Mouse (Mus musculus) c-Kit-negative CD71-positive TER-119-positive erythroid progenitor cells, embryonic 14.5 days (primary cell): ENCODE measurements around the gene Gabrq.

Experiments used
- DNase-seq: peaks from one replicate; pipeline ENCODE4 v3.0.0-alpha.2; 2013; ENCODE audit warnings: low read depth, low spot score

Gabrq gene

DNA sequence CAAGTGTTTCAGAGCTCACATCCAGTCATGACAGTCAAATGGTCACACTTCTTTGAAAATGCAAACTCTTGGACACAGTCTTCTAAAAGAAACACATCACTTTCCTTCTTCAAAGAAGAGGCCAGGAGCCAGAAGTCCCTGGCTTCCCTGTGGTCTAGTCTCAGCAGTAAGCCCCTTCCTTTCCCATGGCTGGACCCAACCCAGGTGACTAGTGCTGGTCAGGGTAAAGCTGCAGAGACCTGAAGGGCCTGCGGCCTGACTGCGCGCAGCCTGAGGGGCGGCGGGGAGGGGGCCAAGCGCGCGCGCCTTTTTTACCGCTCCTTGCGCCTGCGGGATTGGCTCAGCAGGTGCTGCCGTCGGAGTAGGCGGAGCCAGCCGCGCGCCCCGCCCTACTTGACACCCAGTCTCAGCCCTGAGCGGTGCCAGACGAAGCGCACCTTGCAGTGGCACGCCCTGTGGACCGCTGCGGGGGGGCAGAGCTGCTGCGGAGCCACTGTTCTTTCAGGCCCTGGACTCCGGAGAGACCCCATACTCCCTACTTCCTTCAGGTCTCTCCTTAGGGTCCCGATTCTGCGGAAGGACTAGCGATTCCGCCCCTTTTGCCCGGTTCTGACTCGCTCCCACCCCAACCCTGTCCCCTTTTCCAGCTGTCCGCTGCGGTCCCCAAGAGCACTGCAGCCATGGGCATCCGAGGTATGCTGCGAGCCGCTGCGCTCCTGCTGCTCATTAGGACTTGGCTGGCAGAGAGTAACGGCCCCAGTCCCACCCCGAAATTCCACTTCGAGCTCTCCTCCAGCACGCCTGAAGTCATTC is at the start of gene Gabrq:
Gene Gabrq, plus strand, starts transcription at position 403 of the 813 bp plus-strand sequence.
- no peak for DNase-seq

DNA sequence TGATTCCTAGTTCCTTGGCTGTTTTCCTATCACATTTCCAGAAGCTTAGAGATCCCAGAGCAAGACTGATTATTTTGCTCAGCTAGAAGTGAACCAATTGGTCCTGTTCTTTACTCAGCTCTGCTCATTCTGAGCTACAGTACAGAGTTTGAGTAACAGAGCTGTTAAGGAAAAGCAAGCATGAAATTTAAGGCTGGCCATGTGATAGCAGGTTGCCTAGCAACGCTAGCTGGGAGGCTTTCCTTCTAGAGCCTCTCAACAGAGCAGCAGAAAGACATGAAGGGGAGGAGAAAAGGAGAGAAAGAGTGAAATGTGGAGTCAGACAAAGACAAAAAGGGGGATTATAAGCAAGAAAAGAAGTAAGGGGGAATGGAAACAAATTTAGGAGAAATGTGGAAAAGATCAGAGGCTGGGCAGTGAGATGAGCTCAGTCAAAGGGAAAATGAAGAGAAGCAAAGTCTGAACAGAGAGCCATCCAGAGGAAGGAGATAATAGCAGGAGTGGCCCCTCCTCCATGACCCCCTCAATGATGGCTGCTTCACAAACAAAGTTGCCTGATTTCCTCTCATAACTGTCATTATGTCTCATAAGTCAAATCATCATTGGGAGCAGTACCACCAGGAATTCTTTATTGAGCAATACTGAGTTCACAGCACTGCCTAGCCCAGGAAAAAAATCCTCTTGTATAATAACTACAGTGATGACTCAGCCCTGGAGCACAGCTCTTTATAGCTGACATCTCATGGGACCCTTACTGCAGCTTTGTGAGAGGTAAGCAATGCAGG is 36.0 kb upstream of the Gabrq start:
- DNase-seq: no peak

DNA sequence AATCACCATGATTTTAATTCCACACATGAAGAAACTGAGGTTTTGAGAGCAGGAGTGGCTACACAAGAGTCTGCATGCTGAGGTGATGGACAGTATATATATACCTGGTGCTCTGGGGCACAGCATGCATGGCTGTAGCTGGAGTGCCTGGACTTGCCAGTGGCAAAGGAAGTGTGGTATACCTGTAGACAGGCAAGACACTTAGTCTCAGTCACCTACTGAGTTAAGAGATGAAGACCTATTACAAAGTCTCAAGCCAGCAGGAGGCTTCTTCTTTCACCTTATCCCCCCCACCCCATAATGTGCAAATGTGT is 35.5 kb upstream of the Gabrq start:
- DNase-seq: no peak

DNA sequence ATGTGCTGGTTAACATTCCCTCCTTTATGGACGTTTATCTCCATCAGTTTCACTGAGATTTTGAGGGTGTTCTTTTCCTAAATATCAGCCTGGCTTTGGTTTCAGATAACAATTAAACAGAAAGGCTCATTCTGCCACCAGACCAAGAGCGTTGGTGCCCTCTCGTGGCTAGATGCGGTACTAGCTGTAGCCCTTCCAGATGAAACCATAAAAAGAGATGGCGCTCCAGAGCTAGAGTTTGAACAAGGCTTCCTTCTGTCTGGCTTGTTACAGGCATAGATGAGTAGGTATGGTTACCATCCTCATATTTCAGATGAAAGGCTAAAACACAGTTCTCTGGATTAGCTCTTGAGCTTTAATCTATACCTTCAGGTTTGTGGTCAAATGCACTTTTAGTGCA is 5.4 kb upstream of the Gabrq start:
- peak; percentile 0 for DNase-seq

DNA sequence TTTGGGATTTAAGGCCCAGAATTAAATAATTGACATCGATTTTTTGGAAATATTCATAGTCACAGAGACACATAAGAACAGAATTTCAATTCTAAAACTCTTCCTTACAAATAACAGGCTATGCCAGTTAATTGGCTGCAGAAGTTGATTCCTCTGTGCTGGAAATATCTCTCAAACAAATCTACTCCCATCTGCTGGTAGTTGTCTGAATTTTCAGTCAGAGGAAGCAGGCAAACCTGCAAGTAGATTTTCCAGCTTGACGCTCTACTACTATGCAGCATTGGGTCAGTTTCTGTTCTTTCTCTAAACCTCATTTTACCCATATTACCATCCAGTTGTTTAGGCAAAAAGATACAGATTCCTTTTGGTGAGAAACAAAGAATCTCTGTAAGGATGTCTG is 1.7 kb upstream of the Gabrq start:
- DNase-seq: no peak

DNA sequence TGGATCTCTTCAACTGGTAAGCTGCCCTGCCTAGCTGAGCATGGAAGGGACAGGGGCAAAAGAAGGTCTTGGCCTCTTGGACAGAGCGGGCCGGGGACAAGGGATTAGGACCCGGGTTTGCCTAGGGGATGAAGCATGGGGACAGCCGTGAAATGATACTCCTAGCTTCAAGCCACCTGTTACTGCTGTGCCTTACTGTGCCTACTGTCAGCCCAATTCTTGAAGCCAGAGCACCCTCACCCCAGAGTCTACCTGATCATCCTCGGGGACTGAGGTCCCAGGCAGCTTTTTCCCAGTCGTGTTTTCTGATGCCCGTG is 569 bp downstream of the Gabrq start:
- DNase-seq: no peak
